Mouse (Mus musculus): ENCODE measurements at regions not wholly inside any gene's neighbourhood (a gene's known extent, or its start where the extent isn't known, plus 50 kb on each side); places are given as distances from the start of the nearest gene placed in this dataset.
A peak's percentile ranks its signal among the peaks of the same experiment; 100 is the strongest.
"Not testable (repeated sequence)": the region's sequence is repeated elsewhere in the genome, so short reads cannot be mapped to it uniquely, and the experiment has no call there.

- no peak for DNase-seq (ENCODE audit: low read depth)
These were observed 87.3 kb downstream of the Gm11077 start for GRCm38 (mm10) chr6:140816359-140816758.

DNA sequence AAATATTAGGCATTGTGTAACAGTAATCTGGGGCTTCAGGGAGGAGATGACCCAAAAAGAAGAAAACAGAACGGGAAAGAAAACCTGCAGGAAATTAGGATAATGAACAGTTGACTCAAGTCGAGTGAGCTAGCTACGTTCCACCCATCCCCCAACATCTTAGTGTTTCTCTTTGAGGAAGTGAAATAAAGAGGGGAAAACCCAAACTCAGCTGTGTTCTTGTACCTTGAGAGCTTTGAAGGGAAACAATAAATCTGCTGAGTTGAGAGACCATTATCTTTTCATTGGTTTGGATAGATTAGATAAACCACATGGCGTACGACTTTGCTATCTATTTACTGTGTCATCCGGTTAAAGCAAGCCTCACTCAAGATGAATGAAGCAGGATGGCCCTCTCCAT is 87.7 kb downstream of the Gm11077 start:
- DNase-seq (ENCODE audit: low read depth): no peak

- no peak for DNase-seq (ENCODE audit: low read depth)
These were observed 90.4 kb downstream of the Gm11077 start for GRCm38 (mm10) chr6:140819451-140819878.

GRCm38 (mm10) chr6:140826522-140826921 is 97.4 kb downstream of the Gm11077 start:
- no peak for DNase-seq (ENCODE audit: low read depth)

- no peak for DNase-seq (ENCODE audit: low read depth)
These were observed 98.6 kb downstream of the Gm11077 start for GRCm38 (mm10) chr6:140827651-140828050.

- DNase-seq (ENCODE audit: low read depth): no peak
These were observed 114.4 kb downstream of the Gm11077 start for GRCm38 (mm10) chr6:140843292-140843991.

- no peak for DNase-seq (ENCODE audit: low read depth)
These were observed 118.1 kb downstream of the Gm11077 start for GRCm38 (mm10) chr6:140847165-140847564.

GRCm38 (mm10) chr6:140852420-140852819 is 123.3 kb downstream of the Gm11077 start:
- DNase-seq (ENCODE audit: low read depth): no peak

- DNase-seq (ENCODE audit: low read depth): peak; percentile 3
These were observed 124.4 kb downstream of the Gm11077 start for GRCm38 (mm10) chr6:140853508-140853907.

- DNase-seq (ENCODE audit: low read depth): no peak
These were observed 125.6 kb downstream of the Gm11077 start for GRCm38 (mm10) chr6:140854691-140855090.

GRCm38 (mm10) chr6:140856468-140857117 is 127.5 kb downstream of the Gm11077 start:
- DNase-seq (ENCODE audit: low read depth): no peak

DNA sequence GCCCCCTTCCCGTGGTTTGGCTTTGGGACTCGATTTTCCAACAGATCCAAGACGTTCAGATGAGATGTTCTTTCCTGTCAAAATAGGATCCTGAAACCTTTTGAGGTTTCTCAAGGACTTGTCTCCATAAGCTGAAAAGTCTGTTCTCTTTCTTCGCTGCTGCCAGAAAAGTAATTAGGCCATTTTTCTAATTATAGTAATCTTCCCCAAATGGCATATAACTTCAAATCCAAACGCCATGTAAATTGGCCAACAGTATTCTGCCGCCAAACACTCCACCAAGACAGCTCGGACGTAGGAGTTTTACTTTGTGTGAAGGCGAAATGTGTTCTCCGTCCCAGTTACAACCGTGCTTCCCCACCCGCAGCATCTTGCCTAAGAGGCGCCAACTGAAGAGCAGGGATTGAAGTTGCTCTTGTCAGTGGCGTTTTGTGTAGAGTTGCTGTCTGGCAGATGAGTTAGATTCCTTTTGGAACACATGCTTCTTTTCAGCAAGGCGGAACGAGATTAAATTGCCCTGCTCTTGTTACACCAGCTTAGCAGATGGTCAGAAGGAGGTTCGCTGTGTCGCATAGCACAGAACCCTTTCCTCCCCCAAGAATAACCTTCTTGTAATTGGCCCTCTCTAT is 128.1 kb downstream of the Gm11077 start:
- no peak for DNase-seq (ENCODE audit: low read depth)

DNA sequence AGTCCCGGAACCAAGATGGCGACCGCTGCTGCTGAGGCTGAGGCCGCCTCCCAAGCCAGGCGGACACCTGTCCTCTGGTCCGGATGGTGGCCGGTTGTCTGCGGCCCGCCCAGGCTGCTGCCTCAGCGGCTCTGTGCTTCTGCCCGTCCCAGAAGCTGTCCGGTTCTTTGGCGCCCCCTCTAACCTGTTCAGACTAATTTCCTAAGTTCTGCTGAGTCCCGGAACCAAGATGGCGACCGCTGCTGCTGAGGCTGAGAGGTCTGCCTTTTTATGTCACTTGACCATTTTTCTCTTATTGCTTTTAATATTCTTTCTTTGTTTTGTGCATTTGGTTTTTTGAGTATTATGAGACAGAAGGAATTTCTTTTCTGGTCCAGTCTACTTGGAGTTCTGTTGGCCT is 140.4 kb downstream of the Gm11077 start:
- DNase-seq (ENCODE audit: low read depth): not testable (repeated sequence)

- no peak for DNase-seq (ENCODE audit: low read depth)
These were observed 145.7 kb downstream of the Gm11077 start for GRCm38 (mm10) chr6:140874831-140875230.

- no peak for DNase-seq (ENCODE audit: low read depth)
These were observed 154.6 kb downstream of the Gm11077 start for GRCm38 (mm10) chr6:140883651-140884050.

GRCm38 (mm10) chr6:140888610-140889009 is 159.5 kb downstream of the Gm11077 start:
- DNase-seq (ENCODE audit: low read depth): no peak

DNA sequence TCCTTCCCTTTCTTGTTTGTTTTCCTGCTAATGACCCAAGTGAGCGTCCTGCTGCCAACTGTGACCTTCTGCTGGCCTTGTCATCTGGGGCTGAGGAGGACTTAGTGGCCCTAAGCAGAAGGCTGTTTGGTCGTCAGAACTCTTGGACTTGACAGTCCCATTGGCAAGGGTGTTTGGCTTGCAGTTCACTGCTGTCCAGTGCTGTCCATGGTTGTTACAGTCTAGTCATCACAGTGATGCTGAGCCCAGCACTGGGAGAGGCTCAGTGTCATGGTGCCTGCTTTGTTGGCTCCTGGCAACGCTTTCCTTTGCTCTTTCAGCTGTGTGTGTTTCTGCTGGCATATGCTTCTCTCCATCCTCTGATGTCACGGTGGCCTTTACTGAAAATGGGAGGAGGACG is 161.0 kb downstream of the Gm11077 start:
- DNase-seq (ENCODE audit: low read depth): no peak

GRCm38 (mm10) chr6:140890591-140890990 is 161.5 kb downstream of the Gm11077 start:
- DNase-seq (ENCODE audit: low read depth): no peak

GRCm38 (mm10) chr6:140894467-140894866 is 165.4 kb downstream of the Gm11077 start:
- DNase-seq (ENCODE audit: low read depth): no peak

GRCm38 (mm10) chr6:140895441-140895840 is 166.4 kb downstream of the Gm11077 start:
- no peak for DNase-seq (ENCODE audit: low read depth)

- no peak for DNase-seq (ENCODE audit: low read depth)
These were observed 168.0 kb downstream of the Gm11077 start for GRCm38 (mm10) chr6:140897111-140897510.

- peak; percentile 7 for DNase-seq (ENCODE audit: low read depth)
These were observed 195.4 kb downstream of the Gm11077 start for GRCm38 (mm10) chr6:140924319-140924981.

DNA sequence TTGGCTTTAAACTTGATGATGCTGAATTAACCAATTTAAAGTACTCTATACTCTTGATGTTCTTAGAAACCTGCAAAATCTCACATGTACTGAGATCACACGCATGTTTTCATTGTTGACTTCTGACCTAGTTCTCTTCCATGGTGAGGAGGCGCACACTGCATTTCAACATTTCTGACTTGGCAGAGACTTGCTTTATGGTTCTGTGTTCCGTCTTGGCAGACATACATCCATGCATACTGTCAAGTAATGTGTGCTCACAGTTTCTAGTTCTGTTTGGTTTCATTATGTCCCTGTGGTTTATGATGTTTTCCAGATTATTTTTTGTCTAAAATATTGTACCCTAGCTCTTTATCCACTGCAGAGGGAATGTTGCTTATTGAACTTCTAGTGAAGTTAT is 198.5 kb downstream of the Gm11077 start:
- no peak for DNase-seq (ENCODE audit: low read depth)

Measured in c-Kit-positive CD71-positive TER-119-negative erythroid progenitor cells, embryonic 14.5 days (primary cell).